In genomic region chr17:32165803-32166595, GRCm38 (mm10) we compare ENCODE assay signal across 7 mouse cellular contexts. TPM values are rescaled to one million over a fixed set of nuclear protein-coding genes. Genes with fewer than 3 reads are reported as not detected.
DNase-seq lines count a peak whose midpoint lies in the region; ATAC-seq and TF ChIP-seq lines count a peak whose summit lies in the region.

No protein-coding gene starts in this region.

- peak overlapping the region; percentile 78 for H3K9ac ChIP-seq in heart, embryonic 16.5 days (ENCODE audit: low read length)
- peak overlapping the region; percentile 86 for H3K9ac ChIP-seq in limb, embryonic 12.5 days (replicated peaks)

- H3K4me1 ChIP-seq in heart, embryonic 16.5 days (ENCODE audit: control insufficient read depth, insufficient read depth, low read length) = peaks cover 20% of the 10 kb centered on the region
- peaks cover 49% of the 10 kb centered on the region for H3K4me1 ChIP-seq in limb, embryonic 12.5 days (replicated peaks)

- H3K4me3 ChIP-seq in heart, embryonic 16.5 days (ENCODE audit: low read length) = peak overlapping the region; percentile 67
- peak overlapping the region; percentile 77 for H3K4me3 ChIP-seq in limb, embryonic 12.5 days (replicated peaks)
- H3K4me3 ChIP-seq in myocyte = peak overlapping the region; percentile 59

- H3K27ac ChIP-seq in heart, embryonic 16.5 days (ENCODE audit: low read length) = peak overlapping the region; percentile 75
- peak overlapping the region; percentile 95 for H3K27ac ChIP-seq in limb, embryonic 12.5 days

- peak; percentile 10; the same call in 1 of the 2 replicates for ATAC-seq in heart, embryonic 16.5 days (replicated peaks; ENCODE audit: extremely low read depth, insufficient read depth, low FRiP score)
- ATAC-seq in limb, embryonic 12.5 days (ENCODE audit: insufficient number of reproducible peaks, insufficient read depth, low FRiP score, low TSS enrichment, low read depth) = peak; percentile 38

- H3K9me3 ChIP-seq in heart, embryonic 16.5 days (replicated peaks; ENCODE audit: control insufficient read depth, low read length) = no peaks in the 10 kb centered on the region
- H3K9me3 ChIP-seq in limb, embryonic 12.5 days = no peaks in the 10 kb centered on the region

- H3ac ChIP-seq in myocyte (ENCODE audit: control insufficient read depth, insufficient read length) = peak overlapping the region; percentile 18

- no peak for TF ChIP-seq POLR2A in myocyte (IDR thresholded peaks at IDR 0.05; ENCODE audit: insufficient read length, low read depth)

- peaks cover 5% of the 10 kb centered on the region for H3K79me2 ChIP-seq in myocyte (ENCODE audit: control insufficient read depth, insufficient read depth)

- WGBS in heart, embryonic 16.5 days = under 1% methylated on average over 32 of the region's 43 CpGs
- WGBS in limb, embryonic 12.5 days = under 1% methylated on average over 34 of the region's 43 CpGs

- no peaks in the 10 kb centered on the region; the same call in 1 of the 2 replicates for H3K27me3 ChIP-seq in heart, embryonic 16.5 days (ENCODE audit: control insufficient read depth, insufficient read depth, low read length)
- peaks cover 5% of the 10 kb centered on the region; the same call in 1 of the 2 replicates for H3K27me3 ChIP-seq in limb, embryonic 12.5 days
- H3K27me3 ChIP-seq in myocyte (ENCODE audit: control insufficient read depth, insufficient read depth, insufficient read length) = no peaks in the 10 kb centered on the region

- H3K36me3 ChIP-seq in heart, embryonic 16.5 days (ENCODE audit: control insufficient read depth, insufficient read depth) = no peaks in the 10 kb centered on the region
- peaks cover 3% of the 10 kb centered on the region; the same call in 1 of the 2 replicates for H3K36me3 ChIP-seq in limb, embryonic 12.5 days
- no peaks in the 10 kb centered on the region for H3K36me3 ChIP-seq in myocyte (ENCODE audit: control insufficient read depth, insufficient read depth)

- DNase-seq in right cerebral cortex, postnatal 14 days = peak; percentile 64
- no peak for DNase-seq in right cerebral cortex, adult 2 months (ENCODE audit: low spot score in 2 of 2)
- peak; percentile 91 for DNase-seq in embryo, embryonic 10 days (ENCODE audit: low spot score)
- peak; percentile 94 for DNase-seq in thymus, postnatal 4 days

- H3K4me2 ChIP-seq in heart, embryonic 16.5 days (ENCODE audit: low read depth, low read length) = peak overlapping the region; percentile 87
- H3K4me2 ChIP-seq in limb, embryonic 12.5 days = peak overlapping the region; percentile 84
- H3K4me2 ChIP-seq in myocyte (ENCODE audit: low read depth) = peak overlapping the region; percentile 82

TF ChIP-seq in myocyte, 11 proteins besides CTCF, POLR2A, EP300 and RAD21:
- TF ChIP-seq CEBPB (IDR thresholded peaks at IDR 0.05; ENCODE audit: insufficient read depth, poor library complexity, severe bottlenecking) (no peak), SRF (IDR thresholded peaks at IDR 0.05; ENCODE audit: control insufficient read depth, insufficient read length, low read depth) (no peak), MYOG (IDR thresholded peaks at IDR 0.05; ENCODE audit: control insufficient read depth in 1 of 3, insufficient read depth in 1 of 3, insufficient read length in 2 of 3, low read depth in 2 of 3) (peak in 1 of 3 experiments; percentile 9), TCF3 (IDR thresholded peaks at IDR 0.05; ENCODE audit: insufficient read length, low read depth) (no peak), USF1 (IDR thresholded peaks at IDR 0.05; ENCODE audit: low read depth) (no peak), REST (IDR thresholded peaks at IDR 0.05; ENCODE audit: insufficient read depth, insufficient read length) (no peak), MAX (IDR thresholded peaks at IDR 0.05; ENCODE audit: low read depth) (no peak), MYOD1 (IDR thresholded peaks at IDR 0.05; ENCODE audit: control insufficient read depth in 1 of 3, insufficient read length in 2 of 3, low read depth in 2 of 3) (no peak)

RNA-seq across cellular contexts. Expression of gene Notch3, which starts 0.7 kb away (rescaled TPM):
- 8.6 and 8.9 TPM in 2 replicates for polyA plus RNA-seq in heart, embryonic 16.5 days (2015; fragmentation: Nextera tagmentation; extraction: Ambion mirVana)
- 21.5 and 24.2 TPM in 2 replicates for polyA plus RNA-seq in limb, embryonic 12.5 days (2016; fragmentation: Nextera tagmentation; extraction: Ambion mirVana)
- 84.6 TPM for polyA plus RNA-seq in myocyte (2012; fragmentation: generic; extraction: Trizol)

RNA-seq across cellular contexts. Expression of gene Ephx3, which starts 23.4 kb away (rescaled TPM):
- 0.20 and 0.85 TPM in 2 replicates for polyA plus RNA-seq in heart, embryonic 16.5 days (2015; fragmentation: Nextera tagmentation; extraction: Ambion mirVana)
- polyA plus RNA-seq in limb, embryonic 12.5 days (2016; fragmentation: Nextera tagmentation; extraction: Ambion mirVana) = 0.09 TPM in 1 of 2 replicates, not detected in the other
- 0.12 TPM for polyA plus RNA-seq in myocyte (2012; fragmentation: generic; extraction: Trizol)

Comparison
In these comparisons a context has a peak if more than half of its experiments do, and no peak if none do; other contexts are left out.
1. DNase-seq: peak in right cerebral cortex, postnatal 14 days (single experiment), embryo, embryonic 10 days (single experiment) and thymus, postnatal 4 days (single experiment); none in right cerebral cortex, adult 2 months (0 of 2).
2. Peak in every context shown above with its lines, with median percentiles within 50 percentile points of each other: H3K4me2 ChIP-seq and H3K4me3 ChIP-seq.